Mouse (Mus musculus): ENCODE measurements at regions not wholly inside any gene's neighbourhood (a gene's known extent, or its start where the extent isn't known, plus 50 kb on each side); places are given as distances from the start of the nearest gene placed in this dataset.

- no peak for DNase-seq (ENCODE audit: low spot score)
These were observed 73.4 kb upstream of the Nrip1 start for GRCm38 (mm10) chr16:76447033-76447432.

DNA sequence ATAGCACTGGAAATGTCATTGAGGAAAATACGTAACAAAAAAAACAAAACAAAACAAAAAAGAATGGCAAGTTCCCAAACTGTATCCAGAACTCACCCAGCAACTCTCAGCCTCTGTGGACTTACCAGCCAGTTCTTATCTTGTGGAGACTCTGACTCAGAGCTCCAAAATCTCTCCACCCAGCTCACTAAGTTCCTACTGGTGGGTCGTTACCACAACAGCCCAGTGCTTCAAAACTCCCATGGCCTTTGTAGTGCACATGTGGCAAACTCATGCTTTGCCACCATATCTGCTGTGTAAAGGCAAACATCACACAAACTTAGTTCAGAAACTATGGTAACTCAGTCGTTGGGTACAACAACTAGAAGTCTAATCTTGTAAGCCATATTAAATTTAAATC, 71.0 kb upstream of the Nrip1 start:
- no peak for DNase-seq (ENCODE audit: low spot score)

DNA sequence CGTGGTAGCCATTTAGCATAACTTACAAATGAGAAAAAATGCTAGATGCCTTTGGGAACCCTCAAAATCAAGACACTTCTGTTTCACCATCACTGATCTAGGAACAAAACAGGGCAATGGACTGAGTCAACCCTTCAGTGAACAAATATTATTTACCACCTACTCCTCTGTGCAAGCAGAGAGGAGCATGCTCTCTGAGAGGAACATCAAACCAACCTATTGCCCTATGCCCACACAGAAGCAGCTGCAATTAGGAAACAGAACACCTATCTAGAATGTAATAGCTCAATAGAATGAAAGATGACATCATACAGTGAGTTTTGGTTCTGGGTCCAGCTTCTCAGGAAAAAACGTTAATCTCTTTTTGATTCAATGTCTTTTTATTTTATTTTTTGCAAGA, 69.0 kb upstream of the Nrip1 start:
- DNase-seq (ENCODE audit: low spot score): no peak

DNA sequence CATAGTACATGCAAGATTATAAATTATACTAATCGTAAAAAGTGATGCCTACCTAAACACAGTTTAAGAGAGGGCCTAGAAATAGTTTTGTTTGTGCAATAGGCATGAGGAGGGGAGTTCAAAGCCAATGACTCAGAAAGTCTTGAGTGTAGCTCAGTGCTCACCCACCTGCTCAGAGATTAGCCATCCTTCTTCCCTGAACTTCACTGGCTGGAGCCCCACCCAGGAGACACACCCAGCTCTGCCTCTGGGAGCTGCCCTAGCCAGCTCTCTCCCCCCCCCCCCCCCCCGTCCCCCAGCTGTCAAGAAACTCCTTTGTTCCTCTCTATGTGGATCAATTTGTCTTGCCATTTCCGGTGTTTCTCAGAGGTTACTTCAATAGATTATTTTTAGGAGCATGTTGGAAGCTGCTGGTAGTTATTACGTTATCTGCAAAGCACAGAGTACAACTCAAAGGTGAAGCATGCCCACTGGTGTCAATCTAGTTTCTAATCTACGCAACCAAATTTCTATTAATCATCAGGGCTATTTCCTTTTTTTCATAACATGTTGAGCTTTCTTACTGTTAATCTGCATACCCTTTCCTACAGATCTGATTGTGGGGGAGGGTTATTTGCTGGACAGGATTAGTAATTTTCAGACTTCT, 68.3 kb upstream of the Nrip1 start:
- no peak for DNase-seq (ENCODE audit: low spot score)

GRCm38 (mm10) chr16:76438093-76438883, 64.7 kb upstream of the Nrip1 start:
- no peak for DNase-seq (ENCODE audit: low spot score)

DNA sequence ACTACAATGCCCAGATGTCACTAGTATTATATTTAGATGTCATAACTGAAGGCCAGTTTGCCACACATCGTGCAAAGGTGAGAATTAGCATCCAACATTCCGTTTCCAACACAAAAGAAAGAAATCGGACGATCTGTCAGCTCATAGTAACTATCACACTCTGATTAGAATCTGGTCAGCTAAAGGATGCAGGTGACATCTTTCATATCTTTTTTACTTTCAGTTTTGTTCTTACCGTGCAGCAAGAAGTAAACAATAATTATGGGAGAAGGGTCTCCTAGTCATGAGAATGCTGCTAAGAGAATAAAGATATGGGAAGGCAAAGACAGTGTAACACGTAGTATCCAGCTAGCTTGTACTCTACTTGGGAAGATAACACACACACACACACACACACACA, 62.7 kb upstream of the Nrip1 start:
- no peak for DNase-seq (ENCODE audit: low spot score)

GRCm38 (mm10) chr16:76433076-76433825, 59.6 kb upstream of the Nrip1 start:
- no peak for DNase-seq (ENCODE audit: low spot score)

GRCm38 (mm10) chr16:76432304-76432703, 58.7 kb upstream of the Nrip1 start:
- DNase-seq (ENCODE audit: low spot score): peak; percentile 41

- DNase-seq (ENCODE audit: low spot score): no peak
These were observed 55.5 kb upstream of the Nrip1 start for GRCm38 (mm10) chr16:76429156-76429555.

- no peak for DNase-seq (ENCODE audit: low spot score)
These were observed 50.3 kb upstream of the Nrip1 start for GRCm38 (mm10) chr16:76423964-76424363.
